Mouse (Mus musculus) thymus, adult 2 months (tissue): Measurements from ENCODE around the gene Try5. TPM values are rescaled to one million over a fixed set of nuclear protein-coding genes. Genes with fewer than 3 reads are reported as not detected.
"Not testable (repeated sequence)": the region's sequence is repeated elsewhere in the genome, so short reads cannot be mapped to it uniquely, and the experiment has no call there.

Source experiments
- DNase-seq: peaks from one replicate; pipeline ENCODE4 v3.0.0; 2021
- H3K27ac ChIP-seq: fragments of 200-500 bp; 2 replicates; pipeline ENCODE4 v1.5.1; 2012; ENCODE audit warnings: low read length, control low read depth; ENCODE audit not compliant: control insufficient read depth, insufficient read depth
- H3K27me3 ChIP-seq: fragments of 200-500 bp; 2 replicates; pipeline ENCODE4 v1.6.1; 2012; ENCODE audit warnings: mild to moderate bottlenecking, low read length, moderate library complexity, mixed read lengths; ENCODE audit not compliant: control insufficient read depth, insufficient read depth
- H3K36me3 ChIP-seq: fragments of 200-500 bp; 2 replicates; pipeline ENCODE4 v1.6.1; 2012; ENCODE audit warnings: mild to moderate bottlenecking, low read length, moderate library complexity; ENCODE audit not compliant: control insufficient read depth, insufficient read depth
- H3K4me1 ChIP-seq: fragments of 200-500 bp; replicated peaks from 2 replicates; pipeline ENCODE4 v1.6.1; 2012; ENCODE audit warnings: low read length; ENCODE audit not compliant: control insufficient read depth, insufficient read depth
- H3K4me3 ChIP-seq: fragments of 200-500 bp; 2 replicates; pipeline ENCODE4 v1.5.1; 2012; ENCODE audit warnings: mild to moderate bottlenecking, low read length, control low read depth, moderate library complexity; ENCODE audit not compliant: control insufficient read depth, insufficient read depth
- CTCF ChIP-seq: fragments of 200-500 bp; IDR thresholded peaks from 2 replicates; pipeline ENCODE4 v1.5.1; 2012; ENCODE audit warnings: mild to moderate bottlenecking, control low read depth, low read length, moderate library complexity, borderline replicate concordance; ENCODE audit not compliant: control insufficient read depth, poor library complexity, insufficient read depth; ENCODE audit errors: extremely low read depth
- POLR2A ChIP-seq: fragments of 200-500 bp; IDR thresholded peaks from 2 replicates; pipeline ENCODE4 v1.6.1; 2012; ENCODE audit warnings: mild to moderate bottlenecking, low read length, control low read depth, moderate library complexity; ENCODE audit not compliant: control insufficient read depth, poor library complexity, insufficient read depth; ENCODE audit errors: extremely low read depth
- WGBS: fragments of 180-500 bp; shearing (Covaris S2); methylation state at CpG from one replicate; pipeline ENCODE4 v1.1.7; 2018; 5-methylcytosine and 5-hydroxymethylcytosine counted together
- polyA plus RNA-seq: library from polyadenylated mRNA; depleted of rRNA; stranded (reverse); fragments of >200 nt; gene quantifications from 2 replicates; pipeline ENCODE4 v1.2.3, GENCODE M21; 2012; rRNA removed

The Try5 gene
- 0.71 TPM in 1 of 2 replicates, not detected in the other for polyA plus RNA-seq

DNA sequence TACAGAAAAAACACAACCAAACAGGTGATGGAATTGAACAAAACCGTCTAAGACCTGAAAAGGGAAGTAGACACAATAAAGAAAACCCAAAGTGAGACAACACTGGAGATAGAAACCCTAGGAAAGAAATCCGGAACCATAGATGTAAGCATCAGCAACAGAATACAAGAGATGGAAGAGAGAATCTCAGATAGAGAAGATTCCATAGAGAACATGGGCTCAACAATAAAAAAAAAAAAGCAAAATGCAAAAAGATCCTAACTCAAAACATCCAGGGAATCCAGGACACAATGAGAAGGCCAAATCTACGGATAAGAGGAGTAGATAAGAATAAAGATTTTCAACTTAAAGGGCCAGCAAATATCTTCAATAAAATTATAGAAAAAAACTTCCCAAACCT is at the start of gene Try5:
Gene Try5, minus strand, starts transcription at position 101 of the 400 bp plus-strand sequence.
- not testable (repeated sequence) for H3K27ac ChIP-seq, H3K27me3 ChIP-seq, H3K4me3 ChIP-seq, DNase-seq, H3K36me3 ChIP-seq, H3K4me1 ChIP-seq
- 88% methylated on average over 3 of the region's 3 CpGs for WGBS

DNA sequence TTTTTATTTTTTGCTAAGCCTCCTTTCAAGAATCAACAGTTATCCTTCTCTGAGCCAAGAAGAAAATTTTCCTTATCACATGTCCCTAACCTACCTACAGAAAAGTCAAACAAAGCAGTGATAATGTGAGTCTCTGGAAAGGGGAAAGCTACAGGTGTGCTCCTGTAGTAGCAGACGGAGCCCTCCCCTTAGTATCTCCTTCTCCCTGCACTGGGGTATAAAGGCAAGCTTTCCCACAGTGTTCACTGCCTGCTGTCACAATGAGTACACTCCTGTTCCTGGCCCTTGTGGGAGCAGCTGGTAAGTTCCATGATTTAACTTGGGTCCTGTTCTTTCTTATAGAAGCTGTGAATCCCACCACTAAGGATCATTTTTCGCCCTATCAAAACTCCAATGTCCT is 37.3 kb upstream of the Try5 start, which contains the start of gene Try10:
Gene Try10, plus strand, starts transcription at position 174 of the 400 bp plus-strand sequence.
- H3K4me3 ChIP-seq = no peak within 1 kb of the TSS
- H3K27ac ChIP-seq = no peak within 1 kb of the TSS
- no peak for DNase-seq
- H3K27me3 ChIP-seq = no peaks in the 10 kb centered on the region
- WGBS = 85% methylated on average over 2 of the region's 2 CpGs
- H3K4me1 ChIP-seq = no peaks in the 10 kb centered on the region
- no peaks in the 10 kb centered on the region for H3K36me3 ChIP-seq
- TF ChIP-seq POLR2A (no peak), CTCF (no peak)

DNA sequence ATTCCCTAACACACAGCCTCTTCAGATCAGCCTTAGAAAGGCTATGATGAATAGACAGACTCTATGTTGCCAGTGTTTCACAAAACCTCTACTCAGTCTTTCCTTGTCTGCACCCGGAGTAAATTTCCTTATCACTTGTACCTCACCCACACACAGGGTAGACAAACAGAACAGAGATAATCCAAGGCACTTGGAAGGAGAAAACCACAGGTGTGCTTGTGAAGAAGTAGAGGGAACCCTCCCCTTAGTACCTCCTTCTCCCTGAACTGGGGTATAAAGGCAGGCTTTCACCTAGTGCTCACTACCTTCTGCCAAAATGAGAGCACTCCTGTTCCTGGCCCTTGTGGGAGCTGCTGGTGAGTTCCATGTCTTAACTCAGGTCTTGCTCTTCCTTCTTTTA is 14.7 kb downstream of the Try5 start, which contains the start of gene Try4:
Gene Try4, plus strand, starts transcription at position 301 of the 400 bp plus-strand sequence.
- no peak within 1 kb of the TSS for H3K27ac ChIP-seq
- no peak for TF ChIP-seq CTCF
- TF ChIP-seq POLR2A = no peak
- WGBS = 100% methylated on average over 1 of the region's 1 CpGs
- no peaks in the 10 kb centered on the region for H3K27me3 ChIP-seq
- no peak within 1 kb of the TSS for H3K4me3 ChIP-seq
- no peaks in the 10 kb centered on the region for H3K4me1 ChIP-seq
- no peaks in the 10 kb centered on the region for H3K36me3 ChIP-seq
- no peak for DNase-seq

DNA sequence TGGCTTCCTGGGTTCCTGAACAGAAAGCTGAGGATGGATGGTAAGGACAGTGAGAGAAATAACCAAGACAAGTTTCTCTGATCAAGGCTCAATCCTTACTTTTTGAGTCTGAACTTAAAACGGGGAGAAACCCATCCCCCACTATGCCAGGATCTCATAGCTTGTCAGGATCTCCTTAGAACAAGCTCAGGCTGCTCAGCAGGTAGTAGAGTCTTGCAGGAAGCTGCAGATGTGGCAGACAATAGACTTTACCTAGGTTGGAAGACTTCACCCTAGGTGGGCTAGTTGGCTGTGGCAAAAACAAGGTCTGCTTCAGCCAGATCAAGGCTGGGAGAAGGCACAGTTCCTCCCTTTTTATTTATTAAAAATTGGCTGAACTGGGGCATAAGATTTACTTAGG is 18.4 kb downstream of the Try5 start:
- no peaks in the 10 kb centered on the region for H3K4me1 ChIP-seq
- DNase-seq = no peak
- 67% methylated on average over 1 of the region's 1 CpGs for WGBS
- H3K27me3 ChIP-seq = no peaks in the 10 kb centered on the region
- no peak overlapping the region for H3K4me3 ChIP-seq
- TF ChIP-seq CTCF (no peak), POLR2A (no peak)
- no peaks in the 10 kb centered on the region for H3K36me3 ChIP-seq
- no peak overlapping the region for H3K27ac ChIP-seq

DNA sequence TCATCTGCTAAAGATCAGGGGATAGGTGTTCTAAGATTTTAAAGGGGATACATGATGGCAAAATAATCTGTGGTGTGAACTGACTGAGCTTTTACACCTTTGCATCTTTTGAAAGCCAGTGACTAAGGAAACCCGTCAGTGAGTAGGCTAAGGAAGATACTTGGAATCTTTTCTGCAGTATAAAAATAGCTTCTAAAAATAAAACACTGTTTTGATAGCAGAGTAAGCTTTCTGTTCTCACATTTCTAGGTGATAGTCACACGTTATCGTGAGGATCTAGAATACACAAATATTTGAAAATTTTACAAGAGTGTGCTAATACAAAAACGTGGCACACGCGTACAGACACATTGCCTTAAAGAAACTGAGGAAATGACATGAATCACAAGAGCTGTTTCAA is 50.5 kb downstream of the Try5 start:
- no peak overlapping the region for H3K27ac ChIP-seq
- WGBS = 92% methylated on average over 6 of the region's 6 CpGs

DNA sequence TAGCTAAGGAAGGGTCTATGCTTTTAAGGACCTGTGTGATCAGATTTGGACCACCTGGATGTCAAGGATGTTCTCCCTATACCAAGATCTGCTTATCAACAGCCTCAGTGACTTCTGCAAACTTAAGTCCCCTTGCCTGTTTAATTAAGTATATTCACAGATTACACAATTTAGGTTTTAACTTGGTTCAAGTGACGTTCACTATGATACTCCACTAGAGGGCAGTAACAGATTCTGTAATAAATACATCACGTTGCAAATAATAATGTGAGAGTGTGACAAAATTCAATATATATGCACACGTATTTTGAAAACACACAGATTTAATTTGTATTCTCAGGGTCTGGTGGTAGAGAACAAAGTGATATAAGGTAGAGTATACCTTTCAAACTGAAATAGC is 53.8 kb downstream of the Try5 start:
- no peaks in the 10 kb centered on the region for H3K36me3 ChIP-seq
- H3K4me3 ChIP-seq = no peak overlapping the region
- no peak for DNase-seq
- H3K27me3 ChIP-seq = no peaks in the 10 kb centered on the region
- WGBS = 24% methylated on average over 3 of the region's 3 CpGs
- TF ChIP-seq POLR2A = no peak
- TF ChIP-seq CTCF = no peak
- no peak overlapping the region for H3K27ac ChIP-seq
- no peaks in the 10 kb centered on the region for H3K4me1 ChIP-seq

More for the DNA sequence above, 50.5 kb downstream of the Try5 start:
- no peak for DNase-seq
- Histone ChIP-seq H3K36me3 (no peaks in the 10 kb centered on the region), H3K27me3 (no peaks in the 10 kb centered on the region), H3K4me3 (no peak overlapping the region), H3K4me1 (no peaks in the 10 kb centered on the region)
- TF ChIP-seq POLR2A (no peak), CTCF (no peak)

Other genes starting within 250 kb of the Try5 start
- 0.50 and 0.64 TPM in 2 replicates for gene Try4, start 14.6 kb downstream of the Try5 start, polyA plus RNA-seq
- not detected in 2 replicates for gene Try10, start 37.3 kb upstream of the Try5 start, polyA plus RNA-seq
- gene Prss3, start 60.8 kb upstream of the Try5 start, polyA plus RNA-seq = 0.20 and 0.31 TPM in 2 replicates
- 1.4 and 1.9 TPM in 2 replicates for gene Gm5771, start 75.5 kb upstream of the Try5 start, polyA plus RNA-seq
- gene Gm10334, start 129.3 kb upstream of the Try5 start, polyA plus RNA-seq = 0.28 and 0.30 TPM in 2 replicates
- 0.62 and 1.0 TPM in 2 replicates for gene Prss1, start 142.1 kb upstream of the Try5 start, polyA plus RNA-seq
- 9.8 and 13.8 TPM in 2 replicates for gene Prss2, start 204.9 kb upstream of the Try5 start, polyA plus RNA-seq